Comparison of ENCODE assay signal across 8 mouse cellular contexts in genomic region chr13:23620056-23620732, GRCm38 (mm10). TPM values are rescaled to one million over a fixed set of nuclear protein-coding genes. Genes with fewer than 3 reads are reported as not detected.
DNase-seq lines count a peak whose midpoint lies in the region; ATAC-seq lines count a peak whose summit lies in the region.

No protein-coding gene starts in this region.

- H3K4me3 ChIP-seq in erythroblast, embryonic 14.5 days (replicated peaks), result peak overlapping the region; percentile 65
- H3K4me3 ChIP-seq in intestine, embryonic 14.5 days (ENCODE audit: low read depth, low read length), result peak overlapping the region; percentile 55
- H3K4me3 ChIP-seq in neural tube, embryonic 15.5 days (replicated peaks), result peak overlapping the region; percentile 58

- peak overlapping the region; percentile 94 for H3K9ac ChIP-seq in intestine, embryonic 14.5 days (ENCODE audit: low read length)
- peak overlapping the region; percentile 68 for H3K9ac ChIP-seq in neural tube, embryonic 15.5 days (replicated peaks)

- no peaks in the 10 kb centered on the region for H3K9me3 ChIP-seq in erythroblast, embryonic 14.5 days (ENCODE audit: control insufficient read depth, low read length)
- H3K9me3 ChIP-seq in intestine, embryonic 14.5 days (ENCODE audit: control insufficient read depth, low read length), result no peaks in the 10 kb centered on the region
- H3K9me3 ChIP-seq in neural tube, embryonic 15.5 days (replicated peaks), result no peaks in the 10 kb centered on the region

- H3K4me2 ChIP-seq in intestine, embryonic 14.5 days (ENCODE audit: low read length), result peak overlapping the region; percentile 90
- H3K4me2 ChIP-seq in neural tube, embryonic 15.5 days, result peak overlapping the region; percentile 99

- H3K27ac ChIP-seq in intestine, embryonic 14.5 days (ENCODE audit: low read depth), result peak overlapping the region; percentile 97
- H3K27ac ChIP-seq in neural tube, embryonic 15.5 days (replicated peaks), result peak overlapping the region; percentile 95

- H3K4me1 ChIP-seq in erythroblast, embryonic 14.5 days (ENCODE audit: control insufficient read depth), result peaks cover 48% of the 10 kb centered on the region
- no peaks in the 10 kb centered on the region; the same call in 1 of the 2 replicates for H3K4me1 ChIP-seq in intestine, embryonic 14.5 days (replicated peaks; ENCODE audit: control insufficient read depth, insufficient read depth, low read length)
- H3K4me1 ChIP-seq in neural tube, embryonic 15.5 days, result peaks cover 26% of the 10 kb centered on the region

- H3K36me3 ChIP-seq in erythroblast, embryonic 14.5 days (ENCODE audit: control insufficient read depth), result peaks cover 15% of the 10 kb centered on the region
- no peaks in the 10 kb centered on the region for H3K36me3 ChIP-seq in intestine, embryonic 14.5 days (ENCODE audit: control insufficient read depth, insufficient read depth, low read length)
- no peaks in the 10 kb centered on the region for H3K36me3 ChIP-seq in neural tube, embryonic 15.5 days

- 47% methylated on average over 12 of the region's 12 CpGs for WGBS in intestine, embryonic 14.5 days
- WGBS in neural tube, embryonic 15.5 days, result 47% methylated on average over 12 of the region's 12 CpGs

- H3K27me3 ChIP-seq in erythroblast, embryonic 14.5 days (ENCODE audit: control insufficient read depth), result peaks cover 9% of the 10 kb centered on the region
- H3K27me3 ChIP-seq in intestine, embryonic 14.5 days (replicated peaks; ENCODE audit: control insufficient read depth, insufficient read depth, low read length), result no peaks in the 10 kb centered on the region
- H3K27me3 ChIP-seq in neural tube, embryonic 15.5 days (replicated peaks), result no peaks in the 10 kb centered on the region

- ATAC-seq in erythroblast, adult 5-6 weeks (replicated peaks; ENCODE audit: low FRiP score, poor library complexity, severe bottlenecking), result no peak
- ATAC-seq in intestine, embryonic 14.5 days (replicated peaks; ENCODE audit: low FRiP score, low TSS enrichment, low read depth), result no peak
- no peak for ATAC-seq in neural tube, embryonic 15.5 days (ENCODE audit: low FRiP score)

- DNase-seq in thymus, postnatal 25 days, result peak; percentile 11
- DNase-seq in thymus, postnatal 14 days, result no peak
- DNase-seq in intestine, embryonic 14.5 days (ENCODE audit: low spot score), result no peak
- DNase-seq in ovary, adult 18-20 months (ENCODE audit: low spot score), result no peak
- DNase-seq in natural killer cell, adult 2 months (ENCODE audit: low spot score in 2 of 2), result no peak

RNA-seq across cellular contexts. Expression of gene Hist1h2be, which starts 0.7 kb away (rescaled TPM):
- 0.33 and 0.67 TPM in 2 replicates for polyA plus RNA-seq in erythroblast, embryonic 14.5 days (2012)
- 6.7 and 17.6 TPM in 2 replicates for total RNA-seq in erythroblast, adult 5-6 weeks (2015; ENCODE audit: low replicate concordance)
- 69.9 and 74.3 TPM in 2 replicates for total RNA-seq in erythroblast, adult 5-6 weeks (2017; ENCODE audit: low replicate concordance)
- 1.5 and 1.9 TPM in 2 replicates for polyA plus RNA-seq in intestine, embryonic 14.5 days (2014; fragmentation: Nextera tagmentation; extraction: Ambion mirVana)
- polyA plus RNA-seq in neural tube, embryonic 15.5 days (2015; fragmentation: Nextera tagmentation; extraction: Ambion mirVana), result 1.7 and 2.0 TPM in 2 replicates

RNA-seq across cellular contexts. Expression of gene Hist1h1e, which starts 2.2 kb away (rescaled TPM):
- polyA plus RNA-seq in erythroblast, embryonic 14.5 days (2012), result 2.8 and 8.5 TPM in 2 replicates
- total RNA-seq in erythroblast, adult 5-6 weeks (2015; ENCODE audit: low replicate concordance), result 468 and 530 TPM in 2 replicates
- 717 and 954 TPM in 2 replicates for total RNA-seq in erythroblast, adult 5-6 weeks (2017; ENCODE audit: low replicate concordance)
- 16.6 and 19.2 TPM in 2 replicates for polyA plus RNA-seq in intestine, embryonic 14.5 days (2014; fragmentation: Nextera tagmentation; extraction: Ambion mirVana)
- 4.3 and 7.0 TPM in 2 replicates for polyA plus RNA-seq in neural tube, embryonic 15.5 days (2015; fragmentation: Nextera tagmentation; extraction: Ambion mirVana)

RNA-seq across cellular contexts. Expression of gene Hist1h4d, which starts 38.8 kb away (rescaled TPM):
- 5.1 and 11.8 TPM in 2 replicates for polyA plus RNA-seq in erythroblast, embryonic 14.5 days (2012)
- total RNA-seq in erythroblast, adult 5-6 weeks (2015; ENCODE audit: low replicate concordance), result 243 and 262 TPM in 2 replicates
- 403 and 449 TPM in 2 replicates for total RNA-seq in erythroblast, adult 5-6 weeks (2017; ENCODE audit: low replicate concordance)
- 111 and 114 TPM in 2 replicates for polyA plus RNA-seq in intestine, embryonic 14.5 days (2014; fragmentation: Nextera tagmentation; extraction: Ambion mirVana)
- 31.8 and 54.1 TPM in 2 replicates for polyA plus RNA-seq in neural tube, embryonic 15.5 days (2015; fragmentation: Nextera tagmentation; extraction: Ambion mirVana)

RNA-seq across cellular contexts. Expression of gene Hist1h3d, which starts 44.6 kb away (rescaled TPM):
- 1.6 and 4.7 TPM in 2 replicates for polyA plus RNA-seq in erythroblast, embryonic 14.5 days (2012)
- total RNA-seq in erythroblast, adult 5-6 weeks (2015; ENCODE audit: low replicate concordance), result 52.8 and 69.6 TPM in 2 replicates
- total RNA-seq in erythroblast, adult 5-6 weeks (2017; ENCODE audit: low replicate concordance), result 50.4 and 63.8 TPM in 2 replicates
- polyA plus RNA-seq in intestine, embryonic 14.5 days (2014; fragmentation: Nextera tagmentation; extraction: Ambion mirVana), result 9.6 and 12.5 TPM in 2 replicates
- polyA plus RNA-seq in neural tube, embryonic 15.5 days (2015; fragmentation: Nextera tagmentation; extraction: Ambion mirVana), result 0.88 and 2.0 TPM in 2 replicates

RNA-seq across cellular contexts. Expression of gene Hist1h2ad, which starts 46.0 kb away (rescaled TPM):
- 5.1 and 8.3 TPM in 2 replicates for polyA plus RNA-seq in erythroblast, embryonic 14.5 days (2012)
- not detected in 2 replicates for total RNA-seq in erythroblast, adult 5-6 weeks (2015; ENCODE audit: low replicate concordance)
- total RNA-seq in erythroblast, adult 5-6 weeks (2017; ENCODE audit: low replicate concordance), result 370 and 678 TPM in 2 replicates
- 2.2 and 4.2 TPM in 2 replicates for polyA plus RNA-seq in intestine, embryonic 14.5 days (2014; fragmentation: Nextera tagmentation; extraction: Ambion mirVana)
- polyA plus RNA-seq in neural tube, embryonic 15.5 days (2015; fragmentation: Nextera tagmentation; extraction: Ambion mirVana), result 0.97 TPM in 1 of 2 replicates, not detected in the other
